Mouse (Mus musculus): Measurements from ENCODE around the gene Slc35c1.

- no peak for TF ChIP-seq POLR2A (IDR thresholded peaks at IDR 0.05; ENCODE audit: low read depth, low read length)
- no peak for TF ChIP-seq CTCF (conservative IDR thresholded peaks at IDR 0.05; ENCODE audit: insufficient read depth, insufficient read length, low read depth, low read length)
Observed at GRCm38 (mm10) chr2:92461215-92461614, 877 bp upstream of the Slc35c1 start.

Data from kidney, adult 2 months (tissue).